Mouse (Mus musculus): Measurements from ENCODE around the gene Sult6b1.

Sult6b1 gene

DNA sequence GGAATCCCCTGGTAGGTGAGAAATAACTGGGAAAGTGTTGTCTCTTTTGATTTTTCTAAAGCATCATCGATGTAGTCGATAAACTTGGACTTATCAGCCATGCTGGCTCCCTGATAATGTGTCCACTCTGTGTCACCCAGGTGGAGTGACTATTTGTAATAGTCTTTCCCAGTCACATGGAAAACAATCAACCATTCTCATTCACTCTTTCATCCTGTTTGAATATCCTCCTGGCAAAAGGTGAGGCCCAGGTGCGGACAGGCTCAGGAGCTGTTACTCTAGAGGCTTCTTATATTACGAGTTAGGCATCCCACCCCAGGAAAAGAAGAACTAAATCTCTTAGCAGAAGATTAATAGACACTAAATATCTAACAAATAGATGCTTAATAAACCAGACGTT lies at the start of gene Sult6b1:
Gene Sult6b1 (minus strand): TSS at position 101 of the 400 bp plus-strand sequence.
- DNase-seq (ENCODE audit: low spot score): no peak

DNA sequence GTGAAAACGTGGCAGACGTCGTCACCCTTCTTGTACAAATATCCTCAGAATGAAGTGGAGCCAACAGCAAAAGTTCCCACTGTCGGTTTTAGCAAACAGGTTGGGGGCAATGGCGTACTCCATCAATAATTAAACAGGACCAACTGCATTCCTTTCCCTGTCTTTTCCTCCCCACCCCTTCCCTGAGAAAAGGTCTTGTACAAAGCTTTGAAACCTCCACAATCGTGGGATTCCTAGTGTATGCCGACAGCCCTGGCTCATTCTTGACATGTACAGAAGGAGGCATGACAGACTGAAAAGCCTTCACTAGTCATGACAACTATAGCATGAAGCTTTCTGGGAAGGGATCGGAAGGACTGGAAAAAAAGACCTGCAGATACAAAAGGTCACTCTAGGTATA lies 46.4 kb upstream of the Sult6b1 start:
- peak; percentile 72 for DNase-seq (ENCODE audit: low spot score)

DNA sequence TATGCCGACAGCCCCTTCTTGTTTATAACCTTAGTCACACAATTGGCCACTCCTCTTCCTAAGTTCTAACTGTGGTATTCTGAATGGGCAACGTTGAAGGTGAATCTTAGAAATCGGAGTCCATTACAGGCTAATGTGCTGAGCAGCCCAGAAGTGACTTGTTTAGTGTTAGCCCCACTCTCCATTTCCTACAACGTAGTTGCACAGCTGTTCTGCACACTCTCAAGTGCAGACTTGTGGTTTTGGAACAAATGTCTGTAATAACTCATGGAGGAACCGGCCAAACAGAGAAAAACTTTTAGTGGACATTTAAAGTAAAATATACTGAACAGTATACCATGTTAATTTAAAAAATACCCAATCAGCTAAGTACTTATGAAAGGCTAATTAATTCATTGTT lies 45.3 kb upstream of the Sult6b1 start:
- DNase-seq (ENCODE audit: low spot score): no peak

DNA sequence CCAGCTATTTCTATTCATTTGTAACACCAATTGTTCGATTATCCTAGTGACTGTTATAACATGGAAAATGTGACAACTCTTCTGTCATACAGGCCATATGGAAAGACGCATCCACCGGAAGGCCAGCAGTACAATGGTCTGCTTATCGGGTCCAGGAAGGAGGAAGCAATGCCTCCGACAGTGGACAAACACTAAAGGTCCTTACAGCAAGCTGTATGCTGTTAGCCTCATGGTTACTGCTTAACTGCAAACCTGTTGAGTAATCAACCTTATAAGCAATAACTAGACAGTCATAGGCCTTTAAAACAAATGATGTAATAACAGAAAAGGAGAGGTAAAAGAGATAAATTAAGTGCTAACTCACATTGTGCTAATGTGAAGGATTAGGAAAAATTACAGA lies 44.4 kb upstream of the Sult6b1 start:
- no peak for DNase-seq (ENCODE audit: low spot score)

DNA sequence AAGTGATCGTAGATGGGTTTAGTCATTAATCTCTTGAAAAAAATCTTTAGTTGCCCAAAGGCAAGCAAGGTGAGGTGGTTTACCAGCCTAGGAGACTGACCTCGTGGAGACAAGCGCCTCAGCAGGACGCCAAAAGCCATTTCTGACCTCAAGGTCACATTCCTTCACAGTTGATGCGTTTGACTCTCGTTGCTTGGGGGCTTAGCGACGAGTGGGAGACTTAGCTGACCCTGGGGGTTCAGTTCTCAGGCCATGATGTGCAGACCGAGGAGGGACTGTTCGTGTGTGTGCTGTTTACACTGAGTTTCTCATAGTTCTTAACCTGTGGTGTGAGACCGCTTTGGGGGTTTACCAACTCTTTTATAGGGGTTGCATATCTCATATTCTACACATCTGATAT lies 35.8 kb upstream of the Sult6b1 start:
- DNase-seq (ENCODE audit: low spot score): no peak

DNA sequence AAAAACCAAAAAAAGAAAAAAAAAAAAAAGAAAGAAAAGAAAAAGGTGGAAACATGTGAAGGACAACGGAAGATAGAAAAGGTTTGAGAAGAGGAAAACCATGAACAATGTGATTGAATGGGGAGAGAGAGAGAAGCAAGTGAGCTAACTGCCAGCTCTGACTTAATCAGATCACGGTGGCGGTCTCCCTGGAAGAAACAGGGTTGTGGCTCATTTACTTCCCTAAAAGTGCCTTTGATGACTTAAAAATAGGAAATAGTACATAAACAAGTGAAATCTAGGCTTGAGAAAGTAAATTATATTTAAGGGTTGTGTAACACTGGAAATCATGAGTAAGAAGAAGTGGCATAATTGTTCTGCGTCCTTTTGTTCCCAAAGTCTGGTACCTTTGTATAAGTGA lies 32.1 kb upstream of the Sult6b1 start:
- no peak for DNase-seq (ENCODE audit: low spot score)

DNA sequence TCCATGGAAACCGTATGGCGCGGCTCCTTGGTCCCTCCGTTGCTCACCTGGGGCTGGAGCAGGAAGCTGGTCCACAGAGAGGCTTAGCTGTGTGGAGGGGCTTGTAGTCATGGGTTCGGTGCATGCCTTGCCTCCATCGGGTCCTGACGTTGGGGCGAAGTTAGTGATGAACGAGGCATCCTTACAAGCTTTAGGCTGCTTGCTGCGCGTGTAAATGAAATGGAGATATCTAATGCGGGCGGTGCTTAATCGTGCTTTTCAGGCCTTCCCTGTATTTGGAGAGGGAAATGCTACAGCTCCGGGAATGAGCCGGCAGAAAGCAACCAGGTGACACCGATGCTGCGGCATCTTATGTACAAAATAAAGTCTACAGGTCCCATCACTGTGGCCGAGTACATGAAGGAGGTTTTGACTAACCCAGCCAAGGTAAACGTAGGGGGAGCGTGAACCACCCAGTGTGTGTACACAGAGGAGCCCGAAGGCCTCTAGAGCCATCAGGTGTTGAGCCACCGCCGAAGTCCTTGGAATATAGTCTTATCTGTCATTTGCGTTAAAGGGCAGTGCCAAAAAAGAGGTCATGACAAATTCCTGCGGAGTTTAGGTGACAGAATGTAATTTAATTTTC lies 30.5 kb upstream of the Sult6b1 start:
- no peak for DNase-seq (ENCODE audit: low spot score)

DNA sequence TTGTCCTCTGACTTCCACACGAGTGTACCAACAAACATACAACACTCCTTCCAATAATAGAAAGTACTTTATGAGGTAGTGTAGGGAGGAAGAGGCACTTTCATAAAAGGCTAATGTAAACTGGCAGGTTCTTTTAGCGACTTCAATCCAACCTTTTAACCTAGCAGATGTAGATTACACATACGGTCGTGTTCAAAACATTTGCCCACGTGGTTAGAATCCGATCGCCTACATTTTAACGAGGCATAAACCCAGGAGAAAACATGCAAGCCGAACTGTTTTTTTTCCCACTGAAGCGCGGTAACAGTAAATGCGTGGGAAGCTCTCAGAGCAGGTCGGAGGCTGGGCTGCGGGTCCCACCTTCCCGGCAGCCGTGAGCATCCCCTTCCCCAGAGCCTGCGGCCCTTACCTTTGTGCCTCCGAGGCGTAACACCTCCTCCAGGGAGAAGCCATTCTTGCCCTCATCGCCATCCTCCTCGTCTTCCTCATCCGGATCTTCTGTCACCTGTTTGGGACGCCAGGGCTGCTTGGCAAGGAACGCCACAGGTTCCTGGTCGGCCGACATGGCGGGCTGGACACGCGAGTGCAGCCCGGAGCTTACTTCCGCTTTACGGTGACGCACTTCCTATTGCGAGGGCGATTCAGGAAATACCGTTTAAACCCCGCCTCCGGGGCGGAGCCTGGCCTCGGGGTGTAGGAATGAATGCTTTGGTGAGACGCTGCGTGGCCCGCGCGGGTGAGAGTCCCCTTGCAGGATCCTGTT lies 29.9 kb upstream of the Sult6b1 start, which contains the start of the genes Cebpz and Ndufaf7:
Gene Cebpz (minus strand): TSS at position 601 of the 763 bp plus-strand sequence.
Gene Ndufaf7 (plus strand): TSS at position 671 of the 763 bp plus-strand sequence.
- DNase-seq (ENCODE audit: low spot score): peak; percentile 95

DNA sequence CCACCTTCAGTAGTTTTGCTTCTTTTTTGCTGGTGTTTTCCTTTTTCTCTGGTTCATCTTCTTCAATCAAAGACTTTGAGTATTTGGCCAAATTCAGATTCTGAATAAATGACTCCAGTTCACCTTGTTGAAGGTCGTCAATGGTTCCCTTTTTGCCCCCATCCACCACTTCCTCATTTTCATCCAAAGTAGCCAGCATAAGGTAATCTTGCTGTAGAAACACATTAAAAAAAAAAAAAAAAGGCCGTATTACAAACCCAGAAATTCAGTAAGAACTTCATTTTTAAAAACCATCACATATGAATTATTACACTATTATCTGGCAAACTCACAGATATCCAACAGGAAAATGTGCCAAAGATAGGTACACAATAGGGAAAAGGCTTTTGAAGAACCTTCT lies 29.1 kb upstream of the Sult6b1 start:
- DNase-seq (ENCODE audit: low spot score): no peak

DNA sequence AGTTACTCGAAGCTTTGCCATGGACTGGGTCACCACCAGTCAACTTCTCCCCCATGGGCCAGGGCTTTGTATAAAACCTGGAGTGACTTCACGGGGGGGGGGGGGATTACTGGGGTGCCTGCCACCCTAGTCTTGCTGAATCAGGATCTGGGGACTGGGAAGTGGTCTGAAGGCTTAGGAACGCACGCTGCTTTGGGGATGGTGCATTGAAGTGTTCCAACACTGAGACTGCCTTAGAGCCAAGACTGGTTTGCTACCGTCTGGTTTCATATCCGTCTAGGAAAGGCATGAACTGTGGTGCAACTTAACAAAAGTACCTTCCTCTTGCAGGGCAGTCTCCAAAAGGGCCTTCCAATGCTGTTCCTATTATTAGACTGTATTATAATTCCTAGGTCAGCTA lies 10.9 kb upstream of the Sult6b1 start:
- DNase-seq (ENCODE audit: low spot score): no peak

DNA sequence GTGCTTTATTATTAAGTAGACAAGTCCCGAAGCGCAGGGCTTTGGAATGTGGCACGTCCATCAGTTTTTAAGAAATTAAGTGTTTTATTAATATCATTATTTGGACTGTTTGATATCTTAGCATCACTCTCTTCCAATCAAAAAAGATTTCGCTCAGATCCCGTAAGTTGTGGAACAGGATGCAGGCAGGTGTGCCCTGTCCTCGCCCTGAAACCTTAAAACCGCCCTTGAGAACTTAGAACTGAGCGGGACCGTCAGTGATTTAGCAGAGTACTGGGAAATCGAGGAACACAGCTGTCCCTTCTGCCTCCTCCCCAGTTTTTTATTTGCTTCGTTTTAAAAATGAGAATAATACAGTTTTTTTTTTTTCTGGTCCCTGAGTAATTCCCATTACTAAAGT lies 10.1 kb upstream of the Sult6b1 start:
- no peak for DNase-seq (ENCODE audit: low spot score)

DNA sequence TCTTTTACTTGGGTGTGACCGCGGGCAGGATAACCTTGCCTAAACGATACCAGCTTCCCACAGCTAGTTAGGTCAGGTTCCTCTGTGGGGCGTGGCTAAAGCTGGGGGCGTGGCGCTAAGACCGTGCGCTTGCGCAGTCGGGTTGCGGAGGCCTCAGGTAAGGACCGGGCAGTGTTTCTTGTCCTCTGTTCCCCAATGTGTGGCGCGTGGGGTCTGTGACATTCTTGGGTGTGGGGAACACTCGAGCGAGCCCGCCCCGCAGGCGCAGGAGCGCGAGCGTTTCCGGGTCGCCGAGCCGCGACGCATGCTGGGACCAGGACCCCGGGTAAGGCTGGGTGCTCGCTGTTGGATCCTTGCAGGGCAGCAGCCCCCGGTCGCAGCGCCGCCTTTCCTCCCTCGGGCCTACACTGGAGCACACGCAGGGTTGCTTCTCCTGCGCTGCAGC lies 9.6 kb upstream of the Sult6b1 start, which contains the start of gene Cebpzos:
Gene Cebpzos (plus strand): TSS at position 132 of the 445 bp plus-strand sequence.
- DNase-seq (ENCODE audit: low spot score): peak; percentile 90

DNA sequence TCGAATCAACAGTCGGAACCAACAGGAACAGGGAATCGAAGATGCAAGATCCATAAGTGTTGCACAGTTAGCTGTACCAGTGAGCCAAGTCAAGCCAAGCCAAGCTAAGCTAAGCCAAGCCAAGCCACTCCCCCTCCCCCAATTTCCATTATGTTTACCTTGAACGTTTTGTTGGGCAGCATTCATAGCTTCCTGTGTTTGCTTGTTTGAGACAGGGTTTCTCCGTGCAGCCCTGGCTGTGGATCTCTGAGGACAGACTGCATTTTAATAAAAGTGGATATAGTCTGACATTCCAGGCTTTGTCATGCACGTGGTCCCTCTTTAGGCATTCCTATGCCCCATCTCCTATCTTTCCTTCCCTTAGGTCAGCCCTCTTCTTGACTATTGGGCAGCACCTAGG lies 9.0 kb upstream of the Sult6b1 start:
- DNase-seq (ENCODE audit: low spot score): no peak

DNA sequence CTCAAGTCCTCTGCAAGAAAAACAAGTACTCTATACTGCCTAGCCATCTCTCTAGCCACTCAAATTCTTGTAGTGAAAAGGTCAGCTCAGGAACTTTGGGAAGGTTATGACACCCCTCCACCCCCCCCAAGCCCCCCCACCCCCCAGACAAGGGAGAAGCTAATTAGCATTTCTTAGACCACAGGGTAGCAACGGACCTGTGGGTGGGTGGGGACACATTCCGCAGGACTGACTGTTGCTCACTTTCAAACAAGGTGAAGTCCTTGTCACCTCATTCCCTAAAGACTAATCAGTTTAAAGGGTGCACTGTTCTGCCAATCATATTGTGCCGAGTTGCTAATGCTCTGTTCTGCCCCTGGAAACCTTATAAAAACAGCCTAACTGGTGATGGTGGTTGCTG lies 7.1 kb upstream of the Sult6b1 start:
- no peak for DNase-seq (ENCODE audit: low spot score)

DNA sequence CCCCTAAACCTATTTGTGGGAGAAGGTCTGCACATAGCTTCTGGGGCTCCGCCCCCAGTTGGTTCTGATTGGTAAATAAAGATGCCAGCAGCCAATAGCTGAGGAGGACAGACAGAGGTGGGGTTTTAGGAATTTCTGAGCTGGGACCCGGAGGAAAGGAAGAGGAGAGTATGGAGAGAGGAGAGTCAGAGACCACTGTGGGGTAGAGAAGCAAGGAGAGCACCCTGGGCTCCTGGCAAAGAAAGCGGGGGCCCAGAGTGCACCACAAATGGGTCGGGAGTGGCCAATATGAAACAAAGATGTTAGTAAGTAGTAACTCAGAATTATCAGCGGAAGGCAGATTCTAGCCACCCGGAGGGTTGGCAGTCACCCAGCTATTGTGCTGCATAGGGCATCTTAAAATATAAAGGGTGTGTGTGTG lies 6.1 kb upstream of the Sult6b1 start:
- peak; percentile 49 for DNase-seq (ENCODE audit: low spot score)

DNA sequence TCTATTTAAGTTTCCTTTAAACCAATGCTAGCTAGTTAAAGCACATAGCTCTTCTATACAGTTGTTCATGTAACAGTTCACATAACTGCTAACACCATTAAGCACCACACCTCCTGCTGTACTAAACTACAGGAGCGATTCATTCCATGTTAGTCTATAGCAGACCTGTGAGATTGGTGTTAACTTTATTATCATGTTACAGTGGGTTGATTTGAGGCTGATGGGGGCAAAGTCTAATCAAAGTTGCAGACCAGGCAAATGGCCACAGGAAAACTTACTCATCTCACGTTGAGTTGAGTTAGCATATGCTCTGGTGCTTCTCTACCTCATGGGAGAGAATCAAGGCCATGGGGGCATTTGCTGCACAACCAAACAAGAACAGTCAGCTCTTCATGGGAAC lies 2.6 kb upstream of the Sult6b1 start:
- no peak for DNase-seq (ENCODE audit: low spot score)

DNA sequence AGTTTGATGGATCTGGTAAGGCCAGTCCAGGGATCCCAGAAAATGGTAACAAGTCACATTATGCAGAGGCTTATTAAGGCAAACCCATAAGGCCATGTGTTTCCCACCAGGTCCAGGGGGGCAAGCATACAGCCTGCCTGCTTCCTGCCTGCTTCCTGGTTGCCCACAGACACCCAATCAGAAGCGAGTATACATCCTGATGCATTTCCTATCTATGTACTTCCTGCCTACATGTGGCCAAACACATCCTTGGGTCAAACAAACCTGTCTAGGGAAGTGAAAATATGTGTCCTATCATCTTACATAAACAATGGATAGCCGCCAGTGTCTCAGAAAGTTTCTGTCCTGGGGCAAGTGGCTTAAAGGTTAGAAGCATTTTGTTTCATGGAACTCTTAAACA lies 3.6 kb downstream of the Sult6b1 start:
- DNase-seq (ENCODE audit: low spot score): no peak

DNA sequence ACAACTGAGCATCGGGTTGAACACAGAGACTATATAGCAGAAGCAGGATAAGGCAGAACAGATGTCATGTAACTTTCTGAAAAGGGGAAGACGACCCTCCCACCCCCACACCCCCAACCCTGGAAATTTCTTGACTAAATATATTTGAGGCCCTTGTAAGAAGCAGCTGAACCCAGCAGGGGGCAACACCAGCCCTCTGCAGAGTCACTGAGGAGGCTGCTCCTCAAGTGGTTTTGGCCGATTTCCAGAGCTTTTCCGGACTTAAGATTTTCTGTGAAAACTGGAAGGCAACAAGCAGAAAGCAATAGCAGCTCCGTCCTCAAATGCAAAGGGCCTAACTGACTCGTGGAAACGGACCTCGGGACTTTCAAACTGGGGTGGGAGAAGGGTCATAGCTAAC lies 11.4 kb downstream of the Sult6b1 start:
- DNase-seq (ENCODE audit: low spot score): no peak

DNA sequence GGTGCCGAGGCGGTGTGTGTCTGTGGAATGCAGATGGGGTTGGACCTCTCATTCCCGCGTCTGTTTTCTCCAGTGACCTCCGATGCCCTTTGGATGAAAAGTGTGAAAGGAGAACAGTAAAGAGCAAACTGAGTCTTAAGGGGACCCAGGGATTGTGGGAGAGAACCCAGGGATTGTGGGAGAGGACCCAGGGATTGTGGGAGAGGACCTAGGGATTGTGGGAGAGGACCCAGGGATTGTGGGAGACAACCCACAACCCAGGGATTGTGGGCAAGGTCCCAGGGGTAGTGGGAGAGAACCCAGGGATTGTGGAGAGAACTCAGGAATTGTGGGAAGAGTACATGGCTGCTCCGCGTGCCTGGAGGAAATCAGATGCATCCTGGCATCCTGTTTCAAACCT lies 11.8 kb downstream of the Sult6b1 start:
- DNase-seq (ENCODE audit: low spot score): no peak

DNA sequence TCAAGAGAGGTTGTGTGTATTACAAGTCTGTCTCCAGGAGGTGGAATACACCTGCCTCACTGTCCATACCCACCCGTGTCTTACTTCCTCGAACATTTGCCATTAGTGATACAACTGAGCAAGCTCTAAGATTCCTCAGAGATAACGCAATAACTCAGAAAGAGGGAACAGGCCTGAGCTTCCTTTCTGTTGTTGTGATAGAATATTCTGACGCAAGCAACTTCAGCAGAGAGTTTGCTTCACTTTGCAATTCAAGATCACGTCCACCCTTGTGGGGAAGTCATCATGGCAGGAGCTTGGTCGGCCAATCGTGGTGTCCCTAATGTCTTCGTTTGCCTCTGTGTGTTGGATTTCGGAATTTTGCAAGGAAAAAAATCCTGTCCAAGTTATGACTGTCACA lies 15.8 kb downstream of the Sult6b1 start:
- DNase-seq (ENCODE audit: low spot score): no peak

DNA sequence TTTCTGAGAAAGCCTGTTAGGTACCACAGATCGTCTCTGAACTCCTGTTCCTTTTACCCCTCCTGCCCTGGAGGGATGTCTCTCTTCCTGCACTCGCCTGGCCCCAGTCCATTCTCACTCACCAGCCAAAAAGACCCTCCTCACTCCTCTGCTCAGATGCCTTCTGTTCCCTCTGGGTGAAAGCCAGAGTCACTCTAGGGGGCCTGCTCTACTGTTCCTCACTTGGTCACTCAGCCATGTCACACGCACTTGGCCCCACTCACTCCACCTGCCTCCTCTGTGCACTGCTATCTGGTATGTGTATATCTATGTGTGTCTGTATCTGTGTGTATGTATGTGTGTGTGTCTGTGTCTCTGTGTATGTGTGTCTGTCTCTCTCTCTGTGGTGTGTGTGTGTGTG lies 17.6 kb downstream of the Sult6b1 start:
- no peak for DNase-seq (ENCODE audit: low spot score)

DNA sequence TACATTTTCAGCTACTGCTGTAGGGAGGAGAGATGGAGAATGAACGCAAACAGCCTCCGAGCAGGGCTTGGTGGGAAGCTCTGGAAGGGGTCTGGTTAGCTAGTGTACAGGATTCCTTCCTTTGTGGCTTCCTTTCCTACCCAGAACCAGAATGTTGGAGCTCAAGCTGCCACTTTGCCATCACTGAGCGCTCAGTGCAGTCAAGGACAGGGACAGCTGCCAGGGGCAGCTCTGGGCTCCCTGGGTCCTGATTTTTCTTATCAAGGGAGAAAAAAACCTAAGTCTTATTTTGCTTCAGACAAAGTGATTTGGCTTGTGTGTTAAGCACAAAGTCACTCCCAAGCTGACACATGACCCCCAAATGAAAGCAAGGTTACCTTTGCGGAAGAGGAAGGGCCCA lies 18.2 kb downstream of the Sult6b1 start:
- DNase-seq (ENCODE audit: low spot score): no peak

DNA sequence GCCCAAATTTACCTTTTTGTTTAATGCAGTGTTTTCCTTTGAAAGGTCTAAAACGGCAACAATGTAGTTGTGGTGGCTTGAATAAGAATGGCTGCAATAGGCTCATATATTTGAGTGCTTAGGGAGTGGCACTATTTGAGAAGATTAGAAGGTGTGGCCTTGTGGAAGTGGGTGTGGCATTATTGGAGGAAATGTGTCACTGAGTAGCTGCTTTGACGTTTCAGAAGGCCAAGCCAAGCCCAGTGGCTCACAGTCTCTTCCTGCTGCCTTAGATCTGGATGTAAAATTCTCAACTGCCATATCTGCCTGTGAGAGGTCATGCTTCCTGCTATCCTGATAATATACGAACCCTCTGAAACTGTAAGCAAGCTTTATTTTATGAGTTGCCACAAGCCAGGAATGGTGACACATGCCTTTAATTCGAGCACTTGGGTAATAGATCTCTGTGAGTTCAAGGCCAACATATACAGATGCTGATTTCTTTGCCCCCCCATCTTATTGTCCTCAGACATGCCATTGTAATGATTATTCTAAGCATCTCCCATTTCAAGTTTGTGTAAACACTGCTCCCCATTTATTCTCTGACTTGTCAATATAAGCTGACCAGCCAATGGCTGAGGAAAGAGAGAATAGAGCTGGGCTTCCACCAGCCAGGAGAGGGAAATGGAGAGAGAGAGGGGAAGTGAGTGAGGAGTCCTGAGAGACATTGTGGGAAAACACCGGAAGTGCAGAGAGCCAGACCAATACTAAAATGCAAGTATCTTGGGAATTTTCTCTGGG lies 21.3 kb downstream of the Sult6b1 start:
- DNase-seq (ENCODE audit: low spot score): no peak

Data from yolk sac, embryonic 10.5 days (tissue).